Mouse (Mus musculus) thymus, adult 2 months (tissue): ENCODE data around the gene Nhs. TPM values are rescaled to one million over a fixed set of nuclear protein-coding genes. Genes with fewer than 3 reads are reported as not detected.

ENCODE experiments used
- DNase-seq: peaks from one replicate; pipeline ENCODE4 v3.0.0; 2021
- H3K27ac ChIP-seq: fragments of 200-500 bp; 2 replicates; pipeline ENCODE4 v1.5.1; 2012; ENCODE audit warnings: low read length, control low read depth; ENCODE audit not compliant: control insufficient read depth, insufficient read depth
- H3K27me3 ChIP-seq: fragments of 200-500 bp; 2 replicates; pipeline ENCODE4 v1.6.1; 2012; ENCODE audit warnings: mild to moderate bottlenecking, low read length, moderate library complexity, mixed read lengths; ENCODE audit not compliant: control insufficient read depth, insufficient read depth
- H3K36me3 ChIP-seq: fragments of 200-500 bp; 2 replicates; pipeline ENCODE4 v1.6.1; 2012; ENCODE audit warnings: mild to moderate bottlenecking, low read length, moderate library complexity; ENCODE audit not compliant: control insufficient read depth, insufficient read depth
- H3K4me1 ChIP-seq: fragments of 200-500 bp; replicated peaks from 2 replicates; pipeline ENCODE4 v1.6.1; 2012; ENCODE audit warnings: low read length; ENCODE audit not compliant: control insufficient read depth, insufficient read depth
- H3K4me3 ChIP-seq: fragments of 200-500 bp; 2 replicates; pipeline ENCODE4 v1.5.1; 2012; ENCODE audit warnings: mild to moderate bottlenecking, low read length, control low read depth, moderate library complexity; ENCODE audit not compliant: control insufficient read depth, insufficient read depth
- CTCF ChIP-seq: fragments of 200-500 bp; IDR thresholded peaks from 2 replicates; pipeline ENCODE4 v1.5.1; 2012; ENCODE audit warnings: mild to moderate bottlenecking, control low read depth, low read length, moderate library complexity, borderline replicate concordance; ENCODE audit not compliant: control insufficient read depth, poor library complexity, insufficient read depth; ENCODE audit errors: extremely low read depth
- POLR2A ChIP-seq: fragments of 200-500 bp; IDR thresholded peaks from 2 replicates; pipeline ENCODE4 v1.6.1; 2012; ENCODE audit warnings: mild to moderate bottlenecking, low read length, control low read depth, moderate library complexity; ENCODE audit not compliant: control insufficient read depth, poor library complexity, insufficient read depth; ENCODE audit errors: extremely low read depth
- WGBS: fragments of 180-500 bp; shearing (Covaris S2); methylation state at CpG from one replicate; pipeline ENCODE4 v1.1.7; 2018; 5-methylcytosine and 5-hydroxymethylcytosine counted together
- polyA plus RNA-seq: library from polyadenylated mRNA; depleted of rRNA; stranded (reverse); fragments of >200 nt; gene quantifications from 2 replicates; pipeline ENCODE4 v1.2.3, GENCODE M21; 2012

The Nhs gene
- polyA plus RNA-seq, 1 experiment = 0.46 TPM

- WGBS = 94% methylated on average over 3 of the region's 3 CpGs
- Histone ChIP-seq H3K4me3 (no peak overlapping the region), H3K27ac (no peak overlapping the region), H3K4me1 (no peaks in the 10 kb centered on the region), H3K27me3 (no peaks in the 10 kb centered on the region), H3K36me3 (no peaks in the 10 kb centered on the region)
- TF ChIP-seq POLR2A (no peak), CTCF (no peak)
- no peak for DNase-seq
These were observed 137.8 kb downstream of the Nhs start for GRCm38 (mm10) chrX:162021724-162022123.

GRCm38 (mm10) chrX:162020039-162020566 is 139.4 kb downstream of the Nhs start:
- Histone ChIP-seq H3K4me1 (no peaks in the 10 kb centered on the region), H3K27me3 (no peaks in the 10 kb centered on the region), H3K27ac (no peak overlapping the region), H3K36me3 (no peaks in the 10 kb centered on the region), H3K4me3 (no peak overlapping the region)
- TF ChIP-seq POLR2A = no peak
- no peak for TF ChIP-seq CTCF
- WGBS = 74% methylated on average over 3 of the region's 3 CpGs
- DNase-seq = no peak

- DNase-seq = no peak
- Histone ChIP-seq H3K36me3 (no peaks in the 10 kb centered on the region), H3K4me1 (no peaks in the 10 kb centered on the region), H3K27ac (no peak overlapping the region), H3K27me3 (no peaks in the 10 kb centered on the region), H3K4me3 (no peak overlapping the region)
- TF ChIP-seq POLR2A = no peak
- no peak for TF ChIP-seq CTCF
- 82% methylated on average over 9 of the region's 9 CpGs for WGBS
These were observed 142.1 kb downstream of the Nhs start for GRCm38 (mm10) chrX:162017471-162017870.

- no peak overlapping the region for H3K4me3 ChIP-seq
- H3K4me1 ChIP-seq = no peaks in the 10 kb centered on the region
- no peaks in the 10 kb centered on the region for H3K36me3 ChIP-seq
- no peaks in the 10 kb centered on the region for H3K27me3 ChIP-seq
- H3K27ac ChIP-seq = no peak overlapping the region
- no peak for DNase-seq
- WGBS = 95% methylated on average over 4 of the region's 4 CpGs
- TF ChIP-seq CTCF = no peak
- no peak for TF ChIP-seq POLR2A
These were observed 147.0 kb downstream of the Nhs start for GRCm38 (mm10) chrX:162012570-162012969.

- Histone ChIP-seq H3K4me1 (no peaks in the 10 kb centered on the region), H3K4me3 (no peak overlapping the region), H3K27me3 (no peaks in the 10 kb centered on the region), H3K36me3 (no peaks in the 10 kb centered on the region), H3K27ac (no peak overlapping the region)
- no peak for DNase-seq
- WGBS = 94% methylated on average over 3 of the region's 3 CpGs
- TF ChIP-seq POLR2A (no peak), CTCF (no peak)
These were observed 149.7 kb downstream of the Nhs start for GRCm38 (mm10) chrX:162009876-162010275.

GRCm38 (mm10) chrX:162003818-162004217 is 155.7 kb downstream of the Nhs start:
- no peak overlapping the region for H3K27ac ChIP-seq
- no peak overlapping the region for H3K4me3 ChIP-seq
- TF ChIP-seq CTCF (no peak), POLR2A (no peak)
- H3K4me1 ChIP-seq = no peaks in the 10 kb centered on the region
- H3K27me3 ChIP-seq = no peaks in the 10 kb centered on the region
- 81% methylated on average over 1 of the region's 1 CpGs for WGBS
- H3K36me3 ChIP-seq = no peaks in the 10 kb centered on the region
- DNase-seq = no peak

GRCm38 (mm10) chrX:161998876-161999275 is 160.7 kb downstream of the Nhs start:
- DNase-seq = no peak
- TF ChIP-seq CTCF (no peak), POLR2A (no peak)
- Histone ChIP-seq H3K27ac (no peak overlapping the region), H3K27me3 (no peaks in the 10 kb centered on the region), H3K4me3 (no peak overlapping the region), H3K4me1 (no peaks in the 10 kb centered on the region), H3K36me3 (no peaks in the 10 kb centered on the region)
- 69% methylated on average over 3 of the region's 3 CpGs for WGBS
